Mouse (Mus musculus): ENCODE measurements around the gene Rhox12. TPM values are rescaled to one million over a fixed set of nuclear protein-coding genes. Genes with fewer than 3 reads are reported as not detected.

Rhox12 gene
- not detected in 2 replicates for polyA plus RNA-seq (2015; fragmentation: Nextera tagmentation; extraction: Ambion mirVana)

GRCm38 (mm10) chrX:38110807-38111206 lies at the start of gene Rhox12:
Rhox12 (minus strand) TSS chrX:38110907.

GRCm38 (mm10) chrX:38120982-38121381 lies 10.3 kb upstream of the Rhox12 start, which contains the start of gene Rhox13:
Rhox13 (plus strand) TSS chrX:38121219.

DNA sequence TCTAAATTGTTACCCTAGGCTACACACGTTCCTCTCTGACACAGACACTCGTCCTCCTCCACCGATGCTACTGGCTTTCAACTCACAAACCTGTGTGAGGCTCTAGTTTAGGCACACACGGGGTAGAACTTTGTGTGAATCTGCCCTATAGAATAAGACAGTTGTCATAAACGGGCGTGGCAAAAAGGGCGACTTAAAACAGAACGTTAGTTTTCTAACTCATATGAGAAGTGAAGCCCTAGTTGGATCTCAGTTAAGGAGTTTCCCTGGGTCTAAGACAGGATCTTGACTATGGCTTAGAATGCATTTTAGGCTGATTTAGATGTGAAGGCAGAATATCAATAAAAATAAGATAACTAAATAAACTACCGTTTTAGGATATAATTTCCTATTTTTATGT lies 25.7 kb downstream of the Rhox12 start, which contains the start of gene Rhox11:
Gene Rhox11 (minus strand): TSS at position 101 of the 400 bp plus-strand sequence.

DNA sequence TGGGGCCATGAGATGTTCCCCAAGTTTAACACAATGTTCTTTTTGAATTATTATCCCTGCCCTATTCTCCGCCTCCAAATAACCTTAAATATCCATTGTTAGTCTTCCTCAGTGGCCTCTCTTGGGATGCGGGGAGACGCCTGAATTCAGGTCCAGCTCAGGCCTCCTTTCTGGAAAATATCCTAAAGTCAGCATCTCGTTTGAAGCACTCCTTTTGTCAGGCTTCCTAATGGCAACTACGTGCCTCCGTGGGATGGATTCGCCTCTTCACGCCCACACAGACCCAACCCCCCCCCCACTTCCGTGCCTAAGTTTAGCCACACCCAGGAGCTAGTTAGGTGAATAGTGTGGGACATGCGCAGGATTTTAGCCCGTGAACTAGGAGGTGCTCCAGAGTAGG lies 44.5 kb downstream of the Rhox12 start, which contains the start of gene Rhox10:
Gene Rhox10 (plus strand): TSS at position 301 of the 400 bp plus-strand sequence.

Other genes with a start within 250 kb of the Rhox12 start
- gene Rhox8, start 232.0 kb downstream of the Rhox12 start, polyA plus RNA-seq (2015; fragmentation: Nextera tagmentation; extraction: Ambion mirVana), result not detected in 2 replicates
- gene Rhox7b, start 213.7 kb downstream of the Rhox12 start, polyA plus RNA-seq (2015; fragmentation: Nextera tagmentation; extraction: Ambion mirVana), result not detected in 2 replicates
- gene Rhox9, start 209.1 kb downstream of the Rhox12 start, polyA plus RNA-seq (2015; fragmentation: Nextera tagmentation; extraction: Ambion mirVana), result not detected in 2 replicates
- gene Btg1-ps1, start 92.1 kb downstream of the Rhox12 start, polyA plus RNA-seq (2015; fragmentation: Nextera tagmentation; extraction: Ambion mirVana), result not detected in 2 replicates
- not detected in 2 replicates for gene Btg1-ps2, start 67.8 kb downstream of the Rhox12 start, polyA plus RNA-seq (2015; fragmentation: Nextera tagmentation; extraction: Ambion mirVana)
- not detected in 2 replicates for gene Rhox10, start 44.4 kb downstream of the Rhox12 start, polyA plus RNA-seq (2015; fragmentation: Nextera tagmentation; extraction: Ambion mirVana)
- not detected in 2 replicates for gene Rhox11, start 25.8 kb downstream of the Rhox12 start, polyA plus RNA-seq (2015; fragmentation: Nextera tagmentation; extraction: Ambion mirVana)
- not detected in 2 replicates for gene Rhox13, start 10.3 kb upstream of the Rhox12 start, polyA plus RNA-seq (2015; fragmentation: Nextera tagmentation; extraction: Ambion mirVana)
- 0.95 and 1.6 TPM in 2 replicates for gene Zbtb33, start 78.9 kb upstream of the Rhox12 start, polyA plus RNA-seq (2015; fragmentation: Nextera tagmentation; extraction: Ambion mirVana)
- gene Tmem255a, start 141.5 kb upstream of the Rhox12 start, polyA plus RNA-seq (2015; fragmentation: Nextera tagmentation; extraction: Ambion mirVana), result 31.2 and 34.4 TPM in 2 replicates
- 504 and 527 TPM in 2 replicates for gene Atp1b4, start 205.3 kb upstream of the Rhox12 start, polyA plus RNA-seq (2015; fragmentation: Nextera tagmentation; extraction: Ambion mirVana)

Data from skeletal muscle tissue, postnatal 0 days (tissue).